Mouse (Mus musculus): ENCODE data around the gene Slc46a3. TPM values are rescaled to one million over a fixed set of nuclear protein-coding genes. Genes with fewer than 3 reads are reported as not detected.
A peak's percentile ranks its signal among the peaks of the same experiment; 100 is the strongest.

Gene Slc46a3
- polyA plus RNA-seq, 1 experiment from 2014 or later: 3.9 TPM

DNA sequence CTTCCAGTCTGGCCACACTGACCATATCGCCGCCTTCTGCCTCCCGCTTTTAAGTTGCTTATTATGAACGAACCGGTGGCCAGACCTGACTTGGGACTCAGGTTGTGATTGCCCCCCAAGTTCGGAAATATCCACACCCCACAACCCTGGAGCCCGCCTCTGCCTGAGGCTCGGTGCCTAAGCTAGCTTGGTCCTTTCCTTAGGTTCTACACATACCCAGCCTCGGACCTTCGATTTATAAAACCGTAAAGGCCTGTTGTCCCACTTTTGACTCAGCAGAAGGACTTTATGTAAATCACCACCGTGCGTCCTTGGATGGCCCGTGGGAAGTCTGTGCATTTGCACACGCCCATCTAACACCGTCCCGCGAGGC lies 34.6 kb downstream of the Slc46a3 start:
- H3K9me3 ChIP-seq: no peaks in the 10 kb centered on the region
- no peaks in the 10 kb centered on the region for H3K27me3 ChIP-seq (ENCODE audit: poor library complexity, severe bottlenecking)
- peak overlapping the region; percentile 91 for H3K27ac ChIP-seq
- peak overlapping the region; percentile 97 for H3K4me3 ChIP-seq
- 3% methylated on average over 18 of the region's 18 CpGs for WGBS
- peaks cover 29% of the 10 kb centered on the region for H3K36me3 ChIP-seq (replicated peaks)
- no peak for DNase-seq (ENCODE audit: extremely low spot score, low spot score)
- peaks cover 24% of the 10 kb centered on the region for H3K4me1 ChIP-seq

DNA sequence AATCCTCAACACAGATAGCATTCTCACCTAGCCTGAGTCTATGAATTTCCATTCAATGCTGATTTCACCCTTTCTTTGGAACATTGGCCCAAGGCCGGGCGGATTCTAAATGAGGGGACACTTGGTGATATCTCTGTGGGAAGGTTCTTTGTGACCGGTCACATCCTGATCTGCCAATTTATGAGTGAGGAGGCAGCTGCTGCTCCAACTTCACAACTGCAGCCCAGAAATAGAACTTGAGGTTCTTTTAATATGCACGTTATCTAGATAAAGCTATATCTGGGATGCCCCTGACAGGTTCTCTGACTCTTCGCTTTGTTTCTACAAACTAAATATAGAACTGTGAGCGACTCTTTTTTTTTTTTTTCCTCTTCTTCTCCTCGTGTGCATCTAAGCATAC lies 44.4 kb downstream of the Slc46a3 start:
- Histone ChIP-seq H3K4me1 (no peaks in the 10 kb centered on the region), H3K27me3 (ENCODE audit: poor library complexity, severe bottlenecking) (no peaks in the 10 kb centered on the region), H3K4me3 (no peak overlapping the region), H3K36me3 (replicated peaks) (no peaks in the 10 kb centered on the region), H3K9me3 (no peaks in the 10 kb centered on the region), H3K27ac (no peak overlapping the region)
- no peak for DNase-seq (ENCODE audit: extremely low spot score, low spot score)
- WGBS: 82% methylated on average over 7 of the region's 7 CpGs

GRCm38 (mm10) chr5:147848164-147848863 lies 46.3 kb downstream of the Slc46a3 start:
- peak; percentile 81 for DNase-seq (ENCODE audit: extremely low spot score, low spot score)
- Histone ChIP-seq H3K27me3 (ENCODE audit: poor library complexity, severe bottlenecking) (no peaks in the 10 kb centered on the region), H3K27ac (no peak overlapping the region), H3K36me3 (replicated peaks) (no peaks in the 10 kb centered on the region), H3K9me3 (no peaks in the 10 kb centered on the region), H3K4me3 (peak overlapping the region; percentile 31), H3K4me1 (no peaks in the 10 kb centered on the region)
- 24% methylated on average over 16 of the region's 16 CpGs for WGBS

- Histone ChIP-seq H3K27ac (no peak overlapping the region), H3K9me3 (no peaks in the 10 kb centered on the region), H3K36me3 (replicated peaks) (no peaks in the 10 kb centered on the region), H3K4me3 (no peak overlapping the region), H3K4me1 (no peaks in the 10 kb centered on the region), H3K27me3 (ENCODE audit: poor library complexity, severe bottlenecking) (no peaks in the 10 kb centered on the region)
- 82% methylated on average over 5 of the region's 5 CpGs for WGBS
- DNase-seq (ENCODE audit: extremely low spot score, low spot score): no peak
These were observed 47.3 kb downstream of the Slc46a3 start for GRCm38 (mm10) chr5:147847361-147847760.

DNA sequence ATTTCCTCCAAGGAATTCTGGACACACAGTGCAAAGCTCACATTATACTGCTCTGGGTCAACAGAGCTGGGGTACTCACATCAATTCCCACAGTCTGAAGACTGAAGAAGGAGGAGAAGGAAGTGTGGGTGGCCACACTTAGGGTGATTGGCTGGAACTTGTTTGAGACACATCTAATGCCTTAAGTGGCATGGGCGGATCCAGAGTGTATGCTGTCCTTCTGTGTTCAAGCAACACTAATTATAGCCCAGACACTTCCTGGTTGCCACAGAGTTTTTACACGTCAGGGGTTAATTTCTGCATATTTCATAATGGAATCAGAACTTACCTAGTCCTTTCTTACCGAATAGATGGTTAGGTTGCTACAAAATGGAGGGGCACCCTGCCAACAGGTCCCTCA lies 49.3 kb downstream of the Slc46a3 start:
- WGBS: 82% methylated on average over 3 of the region's 3 CpGs
- no peaks in the 10 kb centered on the region for H3K27me3 ChIP-seq (ENCODE audit: poor library complexity, severe bottlenecking)
- H3K27ac ChIP-seq: no peak overlapping the region
- H3K9me3 ChIP-seq: no peaks in the 10 kb centered on the region
- H3K36me3 ChIP-seq (replicated peaks): no peaks in the 10 kb centered on the region
- H3K4me1 ChIP-seq: no peaks in the 10 kb centered on the region
- no peak overlapping the region for H3K4me3 ChIP-seq
- no peak for DNase-seq (ENCODE audit: extremely low spot score, low spot score)

DNA sequence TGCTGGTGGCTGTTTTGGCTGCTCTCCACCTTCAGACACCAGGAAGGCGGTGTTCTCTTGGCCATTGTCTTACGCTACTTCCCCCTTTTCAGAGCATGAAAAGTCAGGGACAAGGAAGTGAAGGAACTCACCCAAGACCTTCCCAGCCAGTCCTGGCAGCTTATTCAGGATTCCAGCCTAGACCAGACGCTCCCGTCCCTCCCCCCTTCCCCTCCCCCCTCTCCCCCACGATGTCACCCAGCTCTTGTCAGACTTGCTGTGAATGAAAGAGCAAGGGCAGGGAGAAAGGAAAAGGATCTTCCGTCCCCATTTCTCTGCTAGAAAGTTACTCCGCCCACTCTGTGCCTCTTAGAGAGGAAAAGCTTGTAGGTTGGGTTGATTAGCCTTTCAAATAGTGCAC lies 51.3 kb downstream of the Slc46a3 start:
- H3K4me1 ChIP-seq: no peaks in the 10 kb centered on the region
- H3K36me3 ChIP-seq (replicated peaks): no peaks in the 10 kb centered on the region
- no peaks in the 10 kb centered on the region for H3K27me3 ChIP-seq (ENCODE audit: poor library complexity, severe bottlenecking)
- H3K4me3 ChIP-seq: no peak overlapping the region
- no peak for DNase-seq (ENCODE audit: extremely low spot score, low spot score)
- 53% methylated on average over 7 of the region's 7 CpGs for WGBS
- H3K9me3 ChIP-seq: no peaks in the 10 kb centered on the region
- H3K27ac ChIP-seq: no peak overlapping the region

- WGBS: 90% methylated on average over 12 of the region's 12 CpGs
These were observed 55.2 kb downstream of the Slc46a3 start for GRCm38 (mm10) chr5:147839418-147839817.

DNA sequence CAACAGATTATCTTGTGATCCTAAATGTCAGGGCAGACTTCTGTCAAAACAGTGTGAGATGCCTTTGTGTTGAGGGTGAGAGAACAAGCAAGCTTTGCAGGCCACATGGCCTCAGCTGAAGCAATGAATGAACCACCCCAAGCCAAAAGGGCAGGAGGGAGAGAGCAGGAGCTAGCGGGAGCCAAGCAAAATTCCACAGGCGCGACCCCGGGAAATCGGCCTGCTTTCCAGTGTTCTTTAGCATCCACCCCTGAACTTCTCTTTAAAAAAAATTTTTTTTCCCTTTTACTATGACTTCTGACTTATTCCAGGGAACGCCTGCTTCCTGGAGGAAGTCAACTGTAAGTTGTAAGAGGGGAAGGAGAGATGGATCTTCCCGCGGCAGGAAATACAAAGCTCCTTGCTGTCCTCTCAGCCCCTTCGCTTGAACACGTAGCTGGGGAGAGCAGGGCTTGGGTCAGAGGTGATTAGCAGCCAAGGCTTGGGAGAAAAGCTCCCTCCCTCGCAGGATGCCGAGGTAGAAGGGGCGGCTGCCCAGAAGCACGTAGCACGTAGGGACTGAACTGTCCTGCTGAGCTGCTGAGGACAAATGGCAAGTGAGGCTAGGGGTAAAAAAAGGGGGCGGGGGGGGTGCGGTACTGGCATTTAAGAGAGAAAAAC lies 59.6 kb downstream of the Slc46a3 start:
- Histone ChIP-seq H3K4me3 (peak overlapping the region; percentile 30), H3K4me1 (peaks cover 15% of the 10 kb centered on the region), H3K36me3 (replicated peaks) (no peaks in the 10 kb centered on the region), H3K9me3 (no peaks in the 10 kb centered on the region), H3K27me3 (ENCODE audit: poor library complexity, severe bottlenecking) (peaks cover 14% of the 10 kb centered on the region), H3K27ac (peak overlapping the region; percentile 54)
- DNase-seq (ENCODE audit: extremely low spot score, low spot score): peak; percentile 25
- 6% methylated on average over 17 of the region's 17 CpGs for WGBS

More at GRCm38 (mm10) chr5:147839418-147839817, 55.2 kb downstream of the Slc46a3 start:
- DNase-seq (ENCODE audit: extremely low spot score, low spot score): no peak
- H3K9me3 ChIP-seq: no peaks in the 10 kb centered on the region
- no peaks in the 10 kb centered on the region for H3K36me3 ChIP-seq (replicated peaks)
- no peak overlapping the region for H3K27ac ChIP-seq
- H3K4me1 ChIP-seq: peaks cover 15% of the 10 kb centered on the region
- H3K4me3 ChIP-seq: no peak overlapping the region
- H3K27me3 ChIP-seq (ENCODE audit: poor library complexity, severe bottlenecking): peaks cover 12% of the 10 kb centered on the region

DNA sequence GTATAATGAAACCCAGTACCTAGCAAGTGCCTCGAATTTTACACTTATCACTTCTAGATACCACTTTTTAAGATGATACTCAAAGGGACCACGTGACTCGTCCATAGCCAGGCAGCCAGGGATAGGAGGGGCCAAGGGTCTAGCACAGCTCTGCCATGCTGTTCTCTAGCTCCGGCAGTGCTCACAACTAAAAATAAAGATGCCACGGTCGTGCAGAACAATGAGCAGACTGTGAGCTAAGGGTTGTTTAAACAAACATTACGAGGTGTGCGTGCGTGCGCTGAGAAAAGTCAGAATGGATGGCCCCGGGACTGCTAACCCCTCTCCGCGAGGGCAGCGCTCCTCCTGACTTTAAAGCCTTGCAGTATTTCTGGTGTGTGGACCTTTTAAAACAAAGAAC lies 61.8 kb downstream of the Slc46a3 start:
- no peak overlapping the region for H3K27ac ChIP-seq
- H3K4me1 ChIP-seq: peaks cover 15% of the 10 kb centered on the region
- H3K27me3 ChIP-seq (ENCODE audit: poor library complexity, severe bottlenecking): peaks cover 14% of the 10 kb centered on the region
- H3K36me3 ChIP-seq (replicated peaks): no peaks in the 10 kb centered on the region
- no peak for DNase-seq (ENCODE audit: extremely low spot score, low spot score)
- 68% methylated on average over 14 of the region's 14 CpGs for WGBS
- H3K9me3 ChIP-seq: no peaks in the 10 kb centered on the region
- H3K4me3 ChIP-seq: no peak overlapping the region

DNA sequence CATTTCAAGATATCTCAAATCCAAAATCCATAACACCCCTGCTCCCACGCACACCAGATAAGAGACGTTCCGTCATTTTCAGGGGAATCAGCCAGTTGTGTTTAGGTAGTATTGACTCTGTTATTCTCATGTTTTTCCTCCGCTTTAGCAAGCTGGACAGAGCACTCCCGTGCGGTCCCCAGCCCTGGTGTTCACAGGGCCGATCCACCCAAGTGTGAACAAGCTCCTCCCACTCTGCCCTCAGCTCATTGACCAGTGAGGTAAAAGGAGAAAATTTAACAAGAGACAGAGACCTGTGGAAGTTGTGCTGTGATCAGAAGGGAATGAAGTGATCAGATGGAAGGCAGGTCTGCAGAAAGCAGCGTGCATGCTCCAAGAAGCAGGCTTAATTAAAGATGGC lies 65.8 kb downstream of the Slc46a3 start:
- no peaks in the 10 kb centered on the region for H3K36me3 ChIP-seq (replicated peaks)

More for the DNA sequence above, 65.8 kb downstream of the Slc46a3 start:
- 81% methylated on average over 8 of the region's 8 CpGs for WGBS
- no peak for DNase-seq (ENCODE audit: extremely low spot score, low spot score)
- Histone ChIP-seq H3K27ac (no peak overlapping the region), H3K9me3 (no peaks in the 10 kb centered on the region), H3K4me1 (peaks cover 8% of the 10 kb centered on the region), H3K27me3 (ENCODE audit: poor library complexity, severe bottlenecking) (no peaks in the 10 kb centered on the region), H3K4me3 (no peak overlapping the region)

Other genes starting within 250 kb of the Slc46a3 start
- gene Flt1, start 168.8 kb downstream of the Slc46a3 start, polyA plus RNA-seq (2016; fragmentation: Nextera tagmentation; extraction: Ambion mirVana): 8.7 and 10.3 TPM in 2 replicates
- 522 and 529 TPM in 2 replicates for gene Pomp, start 34.4 kb downstream of the Slc46a3 start, polyA plus RNA-seq (2016; fragmentation: Nextera tagmentation; extraction: Ambion mirVana)
- gene Mtus2, start 62.5 kb upstream of the Slc46a3 start, polyA plus RNA-seq (2016; fragmentation: Nextera tagmentation; extraction: Ambion mirVana): 2.0 and 3.5 TPM in 2 replicates